Mouse (Mus musculus) thymus, postnatal 14 days (tissue): ENCODE data around the gene Slc45a2.

Experiments used
- DNase-seq: peaks from one replicate; pipeline ENCODE4 v3.0.0; 2021

Slc45a2 gene

GRCm38 (mm10) chr15:11008756-11009155 lies 8.2 kb downstream of the Slc45a2 start:
- no peak for DNase-seq

GRCm38 (mm10) chr15:11010976-11011548 lies 10.5 kb downstream of the Slc45a2 start:
- no peak for DNase-seq

- DNase-seq: no peak
Measured at GRCm38 (mm10) chr15:11014931-11015330, 14.4 kb downstream of the Slc45a2 start.

- DNase-seq: no peak
Measured at GRCm38 (mm10) chr15:11026801-11027561, 26.5 kb downstream of the Slc45a2 start.

GRCm38 (mm10) chr15:11030188-11030587 lies 29.7 kb downstream of the Slc45a2 start:
- no peak for DNase-seq

GRCm38 (mm10) chr15:11035947-11036474 lies 35.5 kb downstream of the Slc45a2 start:
- DNase-seq: no peak

GRCm38 (mm10) chr15:11036535-11037375 lies 36.2 kb downstream of the Slc45a2 start:
- no peak for DNase-seq

- DNase-seq: no peak
Measured at GRCm38 (mm10) chr15:11037376-11037695, 36.8 kb downstream of the Slc45a2 start.

GRCm38 (mm10) chr15:11037711-11038110 lies 37.2 kb downstream of the Slc45a2 start, which contains the start of gene Rxfp3:
TSS of gene Rxfp3 (minus strand) at chr15:11037991.
- DNase-seq: no peak

- no peak for DNase-seq
Measured at GRCm38 (mm10) chr15:11038476-11038875, 38.0 kb downstream of the Slc45a2 start.

- no peak for DNase-seq
Measured at GRCm38 (mm10) chr15:11040067-11040466, 39.5 kb downstream of the Slc45a2 start.

GRCm38 (mm10) chr15:11041229-11041628 lies 40.7 kb downstream of the Slc45a2 start:
- no peak for DNase-seq

GRCm38 (mm10) chr15:11042828-11043227 lies 42.3 kb downstream of the Slc45a2 start:
- no peak for DNase-seq

GRCm38 (mm10) chr15:11053678-11054439 lies 53.3 kb downstream of the Slc45a2 start:
- DNase-seq: no peak

- no peak for DNase-seq
Measured at GRCm38 (mm10) chr15:11054440-11055080, 54.0 kb downstream of the Slc45a2 start.

GRCm38 (mm10) chr15:11062903-11063302 lies 62.4 kb downstream of the Slc45a2 start:
- DNase-seq: no peak

GRCm38 (mm10) chr15:11064160-11064557 lies 63.6 kb downstream of the Slc45a2 start:
- DNase-seq: no peak

- no peak for DNase-seq
Measured at GRCm38 (mm10) chr15:11064558-11065411, 64.3 kb downstream of the Slc45a2 start, which contains the start of gene Adamts12. TSS of gene Adamts12 (plus strand) at chr15:11064790.

- DNase-seq: no peak
Measured at GRCm38 (mm10) chr15:11065528-11066171, 65.1 kb downstream of the Slc45a2 start.

GRCm38 (mm10) chr15:11066299-11066698 lies 65.8 kb downstream of the Slc45a2 start:
- DNase-seq: no peak

GRCm38 (mm10) chr15:11067891-11068290 lies 67.4 kb downstream of the Slc45a2 start:
- DNase-seq: no peak
